Mouse (Mus musculus): ENCODE measurements around the gene Fam187b. TPM values are rescaled to one million over a fixed set of nuclear protein-coding genes. Genes with fewer than 3 reads are reported as not detected.
"Not testable (repeated sequence)": the region's sequence is repeated elsewhere in the genome, so short reads cannot be mapped to it uniquely, and the experiment has no call there.

Fam187b gene
- total and polyA plus RNA-seq, 3 experiments: not detected

DNA sequence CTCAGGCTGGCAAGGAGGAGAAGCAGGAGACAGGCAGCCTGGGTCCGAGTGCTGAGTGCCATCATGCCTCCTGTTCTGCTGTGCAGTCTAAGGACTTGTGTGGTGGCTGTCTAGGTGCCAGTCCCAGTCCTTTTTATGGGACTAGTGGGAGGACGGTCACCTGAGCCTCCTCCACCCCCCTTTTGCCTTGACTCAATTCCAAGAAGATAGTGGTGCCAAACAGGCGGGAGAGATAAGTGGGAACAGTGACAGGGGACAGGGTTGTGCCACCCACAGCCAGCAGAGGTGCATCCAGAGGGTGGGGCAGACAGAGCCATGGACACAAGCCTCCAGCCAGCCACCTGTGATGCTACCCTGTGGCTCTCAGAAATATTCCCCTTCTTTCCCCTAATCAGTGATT is 49.5 kb upstream of the Fam187b start:
- Histone ChIP-seq H3K9ac (ENCODE audit: insufficient read depth, low read depth) (no peak overlapping the region), H3K9me3 (replicated peaks; ENCODE audit: low read length) (no peaks in the 10 kb centered on the region), H3K4me1 (ENCODE audit: control insufficient read depth in 1 of 2, insufficient read depth in 2 of 2) (peaks cover 0 to 10% of the 10 kb centered on the region in 2 experiments; a peak in 2 of 4 replicates), H3K36me3 (replicated peaks in 1 of 2; ENCODE audit: control insufficient read depth in 1 of 2, insufficient read depth in 1 of 2, low read length in 1 of 2) (no peaks in the 10 kb centered on the region), H3K4me2 (ENCODE audit: insufficient read depth, low read depth, poor library complexity, severe bottlenecking) (no peak overlapping the region), H3K79me2 (replicated peaks; ENCODE audit: control insufficient read depth, extremely low read depth, insufficient read depth, poor library complexity, severe bottlenecking) (no peaks in the 10 kb centered on the region), H3K27ac (ENCODE audit: insufficient read depth, low read depth) (no peak overlapping the region), H3K4me3 (replicated peaks in 1 of 3; ENCODE audit: low read depth in 2 of 3, low read length in 2 of 3, poor library complexity in 1 of 3) (no peak overlapping the region), H3K27me3 (replicated peaks) (no peaks in the 10 kb centered on the region)
- in situ Hi-C loops (cut with MboI; ENCODE audit: low pct_ligation_motif_present, low pct_unique_long_range_greater_than_20kb, low sequenced_read_pairs) (no loop called here), dilution Hi-C loops (cut with MboI; ENCODE audit: extremely low pct_ligation_motif_present, extremely low pct_unique_long_range_greater_than_20kb, low sequenced_read_pairs) (no loop called here)
- TF ChIP-seq RCOR1 (conservative IDR thresholded peaks at IDR 0.05; ENCODE audit: low read depth, low read length) (no peak), MEF2A (IDR thresholded peaks at IDR 0.05; ENCODE audit: borderline replicate concordance, low read depth, low read length) (no peak), CHD2 (IDR thresholded peaks at IDR 0.05; ENCODE audit: low read length) (no peak), NRF1 (IDR thresholded peaks at IDR 0.05; ENCODE audit: low read depth, low read length) (no peak), SIN3A (IDR thresholded peaks at IDR 0.05; ENCODE audit: low read length) (no peak), IRF4 (IDR thresholded peaks at IDR 0.05; ENCODE audit: low read depth, low read length) (no peak), POLR2AphosphoS2 (IDR thresholded peaks at IDR 0.05; ENCODE audit: low read depth, low read length) (no peak), GABPA (IDR thresholded peaks at IDR 0.05; ENCODE audit: insufficient replicate concordance, low read depth, low read length) (no peak), CHD1 (IDR thresholded peaks at IDR 0.05; ENCODE audit: low read depth, low read length) (no peak), ZKSCAN1 (IDR thresholded peaks at IDR 0.05; ENCODE audit: borderline replicate concordance, low read depth, low read length) (no peak), KAT2A (IDR thresholded peaks at IDR 0.05; ENCODE audit: insufficient replicate concordance, low read length) (no peak), ETS1 (conservative IDR thresholded peaks at IDR 0.05; ENCODE audit: low read depth, low read length) (no peak), JUN (IDR thresholded peaks at IDR 0.05; ENCODE audit: insufficient read depth, low read depth, low read length) (no peak), EP300 (IDR thresholded peaks at IDR 0.05; ENCODE audit: low read length) (no peak), MAZ (IDR thresholded peaks at IDR 0.05; ENCODE audit: low read depth, low read length) (no peak), HCFC1 (IDR thresholded peaks at IDR 0.05; ENCODE audit: low read depth, low read length) (no peak)
- no peak for DNase-seq (ENCODE audit: extremely low read depth)

DNA sequence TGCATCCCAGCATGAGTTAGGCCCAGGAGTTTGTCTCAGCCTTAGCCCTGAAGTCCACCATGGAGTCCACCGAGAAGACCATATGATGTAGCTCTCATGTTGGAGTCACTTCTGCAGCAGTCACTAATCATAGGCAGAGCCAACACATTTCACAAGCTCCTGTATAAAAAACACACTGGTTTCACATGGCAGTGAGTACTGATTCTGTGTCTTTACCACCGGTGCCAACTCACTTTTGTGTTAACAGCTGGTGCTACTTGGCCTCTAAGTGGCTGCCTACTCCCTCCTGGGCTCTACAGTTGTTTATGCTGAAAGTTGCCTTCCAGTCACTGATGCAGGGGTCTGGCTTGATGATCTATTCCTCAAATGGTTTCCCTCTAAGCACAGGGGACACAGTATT is 49.0 kb upstream of the Fam187b start, which contains the start of gene Hamp2:
Gene Hamp2, minus strand, starts transcription at position 101 of the 400 bp plus-strand sequence.
- H3K36me3 ChIP-seq (replicated peaks in 1 of 2; ENCODE audit: control insufficient read depth in 1 of 2, insufficient read depth in 1 of 2, low read length in 1 of 2); in situ Hi-C loops (cut with MboI; ENCODE audit: low pct_ligation_motif_present, low pct_unique_long_range_greater_than_20kb, low sequenced_read_pairs); H3K79me2 ChIP-seq (replicated peaks; ENCODE audit: control insufficient read depth, extremely low read depth, insufficient read depth, poor library complexity, severe bottlenecking); H3K9ac ChIP-seq (ENCODE audit: insufficient read depth, low read depth); H3K4me2 ChIP-seq (ENCODE audit: insufficient read depth, low read depth, poor library complexity, severe bottlenecking); H3K4me3 ChIP-seq (replicated peaks in 1 of 3; ENCODE audit: low read depth in 2 of 3, low read length in 2 of 3, poor library complexity in 1 of 3); H3K27ac ChIP-seq (ENCODE audit: insufficient read depth, low read depth); H3K27me3 ChIP-seq (replicated peaks); dilution Hi-C loops (cut with MboI; ENCODE audit: extremely low pct_ligation_motif_present, extremely low pct_unique_long_range_greater_than_20kb, low sequenced_read_pairs); DNase-seq (ENCODE audit: extremely low read depth); H3K9me3 ChIP-seq (replicated peaks; ENCODE audit: low read length): not testable (repeated sequence)
- peaks cover 0 to 10% of the 10 kb centered on the region in 2 experiments; a peak in 2 of 4 replicates for H3K4me1 ChIP-seq (ENCODE audit: control insufficient read depth in 1 of 2, insufficient read depth in 2 of 2)

Data from CH12.LX (cell line).